Mouse (Mus musculus) embryonic fibroblast, embryonic 13.5 days (primary cell): ENCODE data around the gene Stpg2.

ENCODE experiments used
- CTCF ChIP-seq: IDR thresholded peaks from 2 replicates; pipeline ENCODE4 v1.5.1; 2011; ENCODE audit warnings: mild to moderate bottlenecking, control low read depth, low read length, moderate library complexity, borderline replicate concordance; ENCODE audit not compliant: insufficient read depth
- POLR2A ChIP-seq: IDR thresholded peaks from 2 replicates; pipeline ENCODE4 v1.6.1; 2011; ENCODE audit warnings: low read depth, mild to moderate bottlenecking, control low read depth, low read length, moderate library complexity

DNA sequence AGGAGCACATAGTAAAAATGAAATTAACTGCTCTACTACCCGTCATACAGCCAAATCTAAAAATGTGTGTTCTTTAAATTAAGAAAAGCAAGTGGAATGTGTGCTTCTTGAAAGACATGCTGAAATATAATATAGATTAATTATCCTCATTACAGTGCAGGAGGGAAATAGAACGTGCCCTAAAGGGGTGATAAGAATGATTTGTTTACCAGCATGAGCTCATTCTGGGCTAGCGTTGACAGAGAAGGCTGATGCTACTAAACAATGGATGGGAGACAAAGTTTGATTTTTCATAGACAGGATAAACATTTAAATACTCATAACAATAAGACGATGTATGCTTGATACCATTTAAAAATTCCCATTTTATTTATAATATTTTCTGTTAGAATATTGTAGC lies 446.0 kb downstream of the Stpg2 start:
- TF ChIP-seq POLR2A, result no peak
- TF ChIP-seq CTCF, result no peak
